ENCODE assay signal across 9 mouse cellular contexts in genomic region chr13:78198391-78198870, GRCm38 (mm10). TPM values are rescaled to one million over a fixed set of nuclear protein-coding genes. Genes with fewer than 3 reads are reported as not detected.
DNase-seq lines count a peak whose midpoint lies in the region; ATAC-seq lines count a peak whose summit lies in the region.
"Had no signal": no experiment of that assay in that cellular context is flagged by ENCODE, and none has a peak within 500 bp of the region (broad histone marks: within the 10 kb centered on the region; RNA-seq: fewer than 3 reads in every experiment).

No protein-coding gene starts in this region.

- DNase-seq in left cerebral cortex, postnatal 36 days (ENCODE audit: low spot score in 2 of 2), result peak; percentile 45 to 47
- DNase-seq in left cerebral cortex, adult 11 months (ENCODE audit: low spot score), result no peak
- DNase-seq in cerebellum, adult 9-10 months, result peak; percentile 57
- DNase-seq in limb, embryonic 11.5 days (ENCODE audit: low spot score), result peak; percentile 70
- no peak for DNase-seq in frontal cortex, postnatal 14 days (ENCODE audit: low spot score in 2 of 2)
- no peak for DNase-seq in testis, postnatal 10 days (ENCODE audit: low spot score)

- peak overlapping the region; percentile 59 for H3K4me2 ChIP-seq in forebrain, embryonic 16.5 days (ENCODE audit: low read length)
- H3K4me2 ChIP-seq in limb, embryonic 11.5 days (ENCODE audit: low read depth, severe bottlenecking), result peak overlapping the region; percentile 94
- H3K4me2 ChIP-seq in neural tube, embryonic 13.5 days, result peak overlapping the region; percentile 88

- 0 out of 2 replicates have a peak, but pooled peaks cover 2% of the 10 kb centered on the region for H3K27me3 ChIP-seq in forebrain, embryonic 16.5 days (replicated peaks; ENCODE audit: control insufficient read depth, insufficient read depth, low read length)
- peaks cover 23% of the 10 kb centered on the region for H3K27me3 ChIP-seq in limb, embryonic 11.5 days (ENCODE audit: control insufficient read depth, insufficient read depth, low read length)
- no peaks in the 10 kb centered on the region for H3K27me3 ChIP-seq in neural tube, embryonic 13.5 days

- WGBS in forebrain, embryonic 16.5 days, result 0% methylated on average over 34 of the region's 63 CpGs
- 0% methylated on average over 26 of the region's 63 CpGs for WGBS in limb, embryonic 11.5 days
- WGBS in neural tube, embryonic 13.5 days, result under 1% methylated on average over 22 of the region's 63 CpGs

- H3K9ac ChIP-seq in forebrain, embryonic 16.5 days (replicated peaks; ENCODE audit: low read depth, low read length), result peak overlapping the region; percentile 99
- peak overlapping the region; percentile 90 for H3K9ac ChIP-seq in limb, embryonic 11.5 days (ENCODE audit: low read length)
- H3K9ac ChIP-seq in neural tube, embryonic 13.5 days, result peak overlapping the region; percentile 100

- intact Hi-C loops in left cerebral cortex, postnatal 36 days (cut with DNase I), result no loop called here

- H3K4me1 ChIP-seq in forebrain, embryonic 16.5 days (replicated peaks; ENCODE audit: control insufficient read depth, insufficient read depth, low read length), result peaks cover 7% of the 10 kb centered on the region; the same call in 1 of the 2 replicates
- peaks cover 10% of the 10 kb centered on the region; the same call in 1 of the 2 replicates for H3K4me1 ChIP-seq in limb, embryonic 11.5 days (ENCODE audit: control insufficient read depth, insufficient read depth, low read length)
- H3K4me1 ChIP-seq in neural tube, embryonic 13.5 days (replicated peaks), result peaks cover 28% of the 10 kb centered on the region

- peak overlapping the region; percentile 100 for H3K27ac ChIP-seq in forebrain, embryonic 16.5 days (ENCODE audit: low read length)
- peak overlapping the region; percentile 91 for H3K27ac ChIP-seq in limb, embryonic 11.5 days (replicated peaks; ENCODE audit: low read depth, low read length)
- H3K27ac ChIP-seq in neural tube, embryonic 13.5 days (replicated peaks), result peak overlapping the region; percentile 100
- H3K27ac ChIP-seq: macrophage had no signal

- H3K4me3 ChIP-seq in forebrain, embryonic 16.5 days (replicated peaks; ENCODE audit: low read length), result peak overlapping the region; percentile 90
- H3K4me3 ChIP-seq in limb, embryonic 11.5 days (ENCODE audit: low read depth, low read length), result peak overlapping the region; percentile 67
- peak overlapping the region; percentile 97 for H3K4me3 ChIP-seq in neural tube, embryonic 13.5 days

- no peaks in the 10 kb centered on the region for H3K9me3 ChIP-seq in forebrain, embryonic 16.5 days (ENCODE audit: control insufficient read depth, low read length)
- H3K9me3 ChIP-seq in limb, embryonic 11.5 days (ENCODE audit: control insufficient read depth, low read length), result no peaks in the 10 kb centered on the region
- H3K9me3 ChIP-seq in neural tube, embryonic 13.5 days, result no peaks in the 10 kb centered on the region

- no peaks in the 10 kb centered on the region for H3K36me3 ChIP-seq in forebrain, embryonic 16.5 days (ENCODE audit: control insufficient read depth, insufficient read depth)
- no peaks in the 10 kb centered on the region for H3K36me3 ChIP-seq in limb, embryonic 11.5 days (ENCODE audit: control insufficient read depth, insufficient read depth, low read length)
- H3K36me3 ChIP-seq in neural tube, embryonic 13.5 days, result peaks cover 9% of the 10 kb centered on the region; the same call in 1 of the 2 replicates

- 0 out of 2 replicates have a peak, but pooled peaks have one; percentile 2 for ATAC-seq in forebrain, embryonic 16.5 days
- no peak for ATAC-seq in limb, embryonic 11.5 days (ENCODE audit: insufficient number of reproducible peaks, low FRiP score, low TSS enrichment, low read depth)
- ATAC-seq in neural tube, embryonic 13.5 days (ENCODE audit: low read depth), result no peak

RNA-seq across cellular contexts. Expression of gene Nr2f1, which starts 1.1 kb away (rescaled TPM):
- 100 to 1,000 TPM; 128 to 130 TPM for total RNA-seq in left cerebral cortex, postnatal 36 days (2021)
- polyA plus RNA-seq in forebrain, embryonic 16.5 days (2015; fragmentation: Nextera tagmentation; extraction: Ambion mirVana), result 70.2 and 71.1 TPM in 2 replicates
- polyA plus RNA-seq in limb, embryonic 11.5 days (2014; fragmentation: Nextera tagmentation; extraction: Ambion mirVana), result 12.2 and 15.0 TPM in 2 replicates
- polyA plus RNA-seq in neural tube, embryonic 13.5 days (2015; fragmentation: Nextera tagmentation; extraction: Ambion mirVana), result 46.8 and 47.9 TPM in 2 replicates
- polyA plus RNA-seq: macrophage had no signal

Comparison
In these comparisons a context has a peak if more than half of its experiments do, and no peak if none do; other contexts are left out.
1. DNase-seq: peak in left cerebral cortex, postnatal 36 days (2 of 2), cerebellum, adult 9-10 months (single experiment) and limb, embryonic 11.5 days (single experiment); none in left cerebral cortex, adult 11 months (single experiment), frontal cortex, postnatal 14 days (0 of 2) and testis, postnatal 10 days (single experiment).
2. Peak in every context shown above with its lines, with median percentiles within 50 percentile points of each other: H3K27ac ChIP-seq, H3K4me2 ChIP-seq, H3K4me3 ChIP-seq and H3K9ac ChIP-seq.